8 mouse cellular contexts compared by ENCODE assay signal in the genomic region with DNA sequence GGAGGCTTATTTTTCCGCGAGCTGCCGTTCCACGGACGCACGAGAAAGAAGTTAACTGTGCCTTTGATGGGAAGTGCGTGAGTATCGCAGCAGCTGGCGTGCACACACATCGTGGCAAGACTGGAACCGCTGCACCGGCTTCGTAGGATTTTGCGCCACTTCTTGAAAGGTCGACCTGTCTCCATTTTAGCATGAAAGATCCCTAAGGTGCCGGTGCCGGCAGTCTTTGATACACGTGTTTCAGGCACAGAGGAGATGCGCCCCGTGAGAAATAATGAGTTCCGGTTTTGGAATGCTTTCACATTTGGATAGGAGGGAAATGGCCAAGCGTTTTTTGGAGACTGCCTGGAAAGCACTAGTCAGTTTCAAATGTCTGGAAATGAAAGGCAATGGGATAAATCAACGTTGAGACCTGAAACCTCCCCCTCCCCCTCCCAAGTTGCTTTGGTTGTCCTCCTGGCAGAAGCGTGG. TPM values are rescaled to one million over a fixed set of nuclear protein-coding genes. Genes with fewer than 3 reads are reported as not detected.
DNase-seq lines count a peak whose midpoint lies in the region; ATAC-seq lines count a peak whose summit lies in the region.

No protein-coding gene starts in this region.

- H3K9ac ChIP-seq in forebrain, embryonic 13.5 days = peak overlapping the region; percentile 57

- ATAC-seq in cerebellum, adult (ENCODE audit: insufficient number of reproducible peaks, low FRiP score, low TSS enrichment) = peak; percentile 0; the same call in 1 of the 2 replicates
- ATAC-seq in forebrain, embryonic 13.5 days = peak; percentile 3

- H3K36me3 ChIP-seq in forebrain, embryonic 13.5 days (ENCODE audit: poor library complexity, severe bottlenecking) = no peaks in the 10 kb centered on the region

- intact Hi-C loops in heart, postnatal 14 days (cut with DNase I) = no loop called here

- H3K27ac ChIP-seq in forebrain, embryonic 13.5 days = peak overlapping the region; percentile 61

- peaks cover 25% of the 10 kb centered on the region for H3K27me3 ChIP-seq in forebrain, embryonic 13.5 days

- peak overlapping the region; percentile 81 for H3K4me3 ChIP-seq in forebrain, embryonic 13.5 days

- H3K4me1 ChIP-seq in forebrain, embryonic 13.5 days = peaks cover 46% of the 10 kb centered on the region

- WGBS in forebrain, embryonic 13.5 days = under 1% methylated on average over 24 of the region's 24 CpGs

- H3K4me2 ChIP-seq in forebrain, embryonic 13.5 days = peak overlapping the region; percentile 82

- no peaks in the 10 kb centered on the region for H3K9me3 ChIP-seq in forebrain, embryonic 13.5 days (replicated peaks)

- DNase-seq in cerebellum, adult 8-10 months = no peak
- DNase-seq in brain, adult 2 months (ENCODE audit: low read depth, low spot score) = peak; percentile 56
- peak; percentile 25 to 29 for DNase-seq in heart, postnatal 14 days
- DNase-seq in kidney, postnatal 4 days = peak; percentile 50 to 70
- peak; percentile 32 for DNase-seq in lung, postnatal 14 days
- DNase-seq in right cerebral cortex, postnatal 4 days = peak; percentile 30

RNA-seq across cellular contexts. Expression of a gene that starts 0.8 kb away (rescaled TPM):
- 37.5 and 41.4 TPM in 2 replicates for polyA plus RNA-seq in forebrain, embryonic 13.5 days (2015; fragmentation: Nextera tagmentation; extraction: Ambion mirVana)
- total RNA-seq in heart, postnatal 14 days (2021) = 10 to 100 TPM; 11.6 to 14.3 TPM
